Mouse (Mus musculus) right cerebral cortex, postnatal 25 days (tissue): ENCODE measurements around the gene Tmppe.
A peak's percentile ranks its signal among the peaks of the same experiment; 100 is the strongest.
"Not testable (repeated sequence)": the region's sequence is repeated elsewhere in the genome, so short reads cannot be mapped to it uniquely, and the experiment has no call there.

Experiments
- DNase-seq: peaks from one replicate; pipeline ENCODE4 v3.0.0; 2022

Tmppe gene

GRCm38 (mm10) chr9:114400949-114401684, at the start of gene Tmppe, which contains the start of gene Glb1:
TSS of gene Tmppe (plus strand) at chr9:114401105.
TSS of gene Glb1 (plus strand) at chr9:114401076.
- peak; percentile 78 for DNase-seq

GRCm38 (mm10) chr9:114367783-114368470, 33.0 kb upstream of the Tmppe start:
- DNase-seq, result peak; percentile 85

- no peak for DNase-seq
These were observed 32.4 kb upstream of the Tmppe start for GRCm38 (mm10) chr9:114368471-114368858.

GRCm38 (mm10) chr9:114369389-114369788, 31.5 kb upstream of the Tmppe start:
- DNase-seq, result not testable (repeated sequence)

GRCm38 (mm10) chr9:114371717-114372116, 29.2 kb upstream of the Tmppe start:
- DNase-seq, result not testable (repeated sequence)

- no peak for DNase-seq
These were observed 25.5 kb upstream of the Tmppe start for GRCm38 (mm10) chr9:114375276-114375962.

GRCm38 (mm10) chr9:114377168-114377567, 23.7 kb upstream of the Tmppe start:
- no peak for DNase-seq

- DNase-seq, result no peak
These were observed 21.0 kb upstream of the Tmppe start for GRCm38 (mm10) chr9:114379871-114380270.

- DNase-seq, result no peak
These were observed 19.8 kb upstream of the Tmppe start for GRCm38 (mm10) chr9:114380881-114381733.

GRCm38 (mm10) chr9:114382936-114383710, 17.8 kb upstream of the Tmppe start:
- DNase-seq, result no peak

- DNase-seq, result no peak
These were observed 16.2 kb upstream of the Tmppe start for GRCm38 (mm10) chr9:114384691-114385090.

- DNase-seq, result no peak
These were observed 15.7 kb upstream of the Tmppe start for GRCm38 (mm10) chr9:114385160-114385559.

- DNase-seq, result no peak
These were observed 13.8 kb upstream of the Tmppe start for GRCm38 (mm10) chr9:114387086-114387485.

GRCm38 (mm10) chr9:114388288-114388687, 12.6 kb upstream of the Tmppe start:
- no peak for DNase-seq

GRCm38 (mm10) chr9:114388701-114389370, 12.1 kb upstream of the Tmppe start:
- DNase-seq, result no peak

- DNase-seq, result no peak
These were observed 11.5 kb upstream of the Tmppe start for GRCm38 (mm10) chr9:114389371-114389904.

GRCm38 (mm10) chr9:114389905-114390748, 10.8 kb upstream of the Tmppe start, which contains the start of gene Crtap:
TSS of gene Crtap (minus strand) at chr9:114390675.
- peak; percentile 65 for DNase-seq

GRCm38 (mm10) chr9:114390749-114391075, 10.2 kb upstream of the Tmppe start:
- DNase-seq, result no peak

- not testable (repeated sequence) for DNase-seq
These were observed 6.8 kb upstream of the Tmppe start for GRCm38 (mm10) chr9:114394136-114394535.

- no peak for DNase-seq
These were observed 6.2 kb upstream of the Tmppe start for GRCm38 (mm10) chr9:114394677-114395076.
